Mouse (Mus musculus): ENCODE data around the gene Otop1.

Gene Otop1

DNA sequence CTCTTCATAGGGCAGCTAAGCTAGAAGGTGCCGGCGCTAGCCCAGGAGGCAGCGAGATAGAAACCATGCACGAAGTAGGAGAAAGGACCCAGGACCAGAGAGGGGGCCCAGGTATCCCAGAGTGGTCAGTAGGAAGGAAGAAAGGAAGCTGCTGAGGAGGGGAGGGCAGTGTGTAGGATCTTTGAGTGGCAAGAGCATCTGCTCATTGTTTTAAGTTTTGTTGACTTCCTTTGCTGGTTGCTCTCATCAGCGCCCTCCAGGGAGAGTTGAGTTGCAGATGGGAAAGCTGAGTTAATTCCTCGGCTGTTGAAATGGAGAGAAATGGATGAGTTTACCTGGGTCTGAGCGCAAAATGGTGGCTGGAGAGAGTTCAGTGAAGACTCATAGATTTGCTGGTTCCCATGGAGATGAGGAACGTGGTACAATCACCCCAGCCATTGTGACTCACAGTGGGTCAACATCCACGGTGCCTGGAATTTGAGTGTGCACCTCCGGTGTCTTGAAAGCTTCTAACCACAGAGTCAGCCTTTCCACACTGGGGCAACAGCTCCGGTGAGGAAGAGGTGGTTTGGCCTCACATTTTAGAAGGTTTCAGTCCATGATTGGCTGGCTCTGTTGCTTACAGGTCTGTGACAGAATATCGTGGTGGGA, 26.1 kb downstream of the Otop1 start:
- no peak for DNase-seq (ENCODE audit: extremely low read depth, low read depth)

GRCm38 (mm10) chr5:38302651-38303050, 26.9 kb downstream of the Otop1 start:
- DNase-seq (ENCODE audit: extremely low read depth, low read depth) = no peak

DNA sequence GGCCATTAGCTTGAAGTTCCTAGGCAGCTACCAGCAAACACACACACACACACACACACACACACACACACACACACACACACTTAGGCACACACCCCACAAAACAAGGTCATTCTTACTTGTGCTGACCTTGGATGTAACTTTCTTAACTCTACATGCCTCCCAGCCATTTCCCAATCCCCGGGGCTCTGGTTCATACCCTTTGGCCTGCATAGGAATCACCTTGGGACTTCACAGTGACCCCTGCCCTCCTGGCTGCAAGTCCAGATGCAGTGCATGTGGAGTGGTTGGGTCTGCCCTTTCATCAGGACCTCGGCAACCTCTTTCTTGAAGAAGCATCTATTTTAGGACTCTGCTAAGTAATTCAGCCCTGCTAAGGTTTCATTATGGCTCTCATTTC, 29.5 kb downstream of the Otop1 start:
- no peak for DNase-seq (ENCODE audit: extremely low read depth, low read depth)

GRCm38 (mm10) chr5:38307255-38308101, 31.7 kb downstream of the Otop1 start:
- peak; percentile 68 for DNase-seq (ENCODE audit: extremely low read depth, low read depth)

- DNase-seq (ENCODE audit: extremely low read depth, low read depth) = peak; percentile 43
Measured at GRCm38 (mm10) chr5:38308873-38309272, 33.1 kb downstream of the Otop1 start.

GRCm38 (mm10) chr5:38309795-38310194, 34.0 kb downstream of the Otop1 start:
- DNase-seq (ENCODE audit: extremely low read depth, low read depth) = no peak

DNA sequence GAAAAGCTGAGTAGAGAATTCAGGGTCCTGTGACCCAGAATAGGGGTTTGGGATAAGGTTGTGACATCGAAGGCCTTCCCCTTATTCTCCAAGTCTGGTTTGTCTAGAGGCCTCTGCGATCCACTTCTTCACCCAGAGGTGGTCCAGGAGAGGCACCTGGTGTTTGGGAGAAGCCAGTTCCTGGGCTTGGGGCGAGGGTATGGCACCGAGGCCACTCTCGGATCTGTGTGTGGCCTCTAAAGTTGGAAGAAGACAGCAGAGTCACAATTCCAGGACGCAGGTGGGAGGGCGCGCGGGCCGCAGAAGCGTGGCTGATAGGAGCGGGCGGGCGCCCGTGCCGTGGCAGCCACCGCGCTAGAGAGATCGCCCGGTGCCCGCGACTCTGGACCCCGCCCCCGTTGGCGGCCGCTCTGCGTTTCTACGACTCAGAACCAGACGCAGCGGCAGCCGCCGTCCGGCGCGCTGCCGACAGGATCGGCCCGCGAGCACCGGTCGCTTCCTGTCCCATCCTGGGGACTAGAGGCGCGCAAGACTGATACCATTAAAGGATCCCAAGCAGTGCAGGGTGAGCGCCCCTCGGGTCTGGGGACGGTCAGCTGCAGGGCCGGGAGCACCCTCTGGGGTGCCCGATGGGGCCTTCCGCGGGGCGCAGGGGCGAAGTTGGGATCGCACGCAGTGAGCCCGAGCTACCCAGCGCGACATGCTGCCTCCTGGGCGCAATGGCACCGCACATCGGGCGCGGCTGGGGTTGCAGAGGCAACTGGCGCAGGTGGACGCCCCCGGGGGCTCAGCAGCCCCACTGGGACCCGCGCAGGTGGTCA, 43.4 kb downstream of the Otop1 start, which contains the start of gene Drd5:
Drd5 (plus strand) TSS at position 402 of the 821 bp plus-strand sequence.
- no peak for DNase-seq (ENCODE audit: extremely low read depth, low read depth)

- DNase-seq (ENCODE audit: extremely low read depth, low read depth) = no peak
Measured at GRCm38 (mm10) chr5:38333381-38333780, 57.6 kb downstream of the Otop1 start.

GRCm38 (mm10) chr5:38334582-38334981, 58.8 kb downstream of the Otop1 start:
- no peak for DNase-seq (ENCODE audit: extremely low read depth, low read depth)

GRCm38 (mm10) chr5:38343101-38343500, 67.3 kb downstream of the Otop1 start:
- DNase-seq (ENCODE audit: extremely low read depth, low read depth) = no peak

GRCm38 (mm10) chr5:38346646-38347432, 71.1 kb downstream of the Otop1 start:
- no peak for DNase-seq (ENCODE audit: extremely low read depth, low read depth)

GRCm38 (mm10) chr5:38350351-38350929, 74.7 kb downstream of the Otop1 start:
- DNase-seq (ENCODE audit: extremely low read depth, low read depth) = no peak

All from MEL-GATA-1-ER (cell line).